Mouse (Mus musculus): ENCODE data around the gene 2310030G06Rik. TPM values are rescaled to one million over a fixed set of nuclear protein-coding genes. Genes with fewer than 3 reads are reported as not detected.
A peak's percentile ranks its signal among the peaks of the same experiment; 100 is the strongest.

Gene 2310030G06Rik
- polyA plus RNA-seq, 1 experiment, result 23.7 TPM

DNA sequence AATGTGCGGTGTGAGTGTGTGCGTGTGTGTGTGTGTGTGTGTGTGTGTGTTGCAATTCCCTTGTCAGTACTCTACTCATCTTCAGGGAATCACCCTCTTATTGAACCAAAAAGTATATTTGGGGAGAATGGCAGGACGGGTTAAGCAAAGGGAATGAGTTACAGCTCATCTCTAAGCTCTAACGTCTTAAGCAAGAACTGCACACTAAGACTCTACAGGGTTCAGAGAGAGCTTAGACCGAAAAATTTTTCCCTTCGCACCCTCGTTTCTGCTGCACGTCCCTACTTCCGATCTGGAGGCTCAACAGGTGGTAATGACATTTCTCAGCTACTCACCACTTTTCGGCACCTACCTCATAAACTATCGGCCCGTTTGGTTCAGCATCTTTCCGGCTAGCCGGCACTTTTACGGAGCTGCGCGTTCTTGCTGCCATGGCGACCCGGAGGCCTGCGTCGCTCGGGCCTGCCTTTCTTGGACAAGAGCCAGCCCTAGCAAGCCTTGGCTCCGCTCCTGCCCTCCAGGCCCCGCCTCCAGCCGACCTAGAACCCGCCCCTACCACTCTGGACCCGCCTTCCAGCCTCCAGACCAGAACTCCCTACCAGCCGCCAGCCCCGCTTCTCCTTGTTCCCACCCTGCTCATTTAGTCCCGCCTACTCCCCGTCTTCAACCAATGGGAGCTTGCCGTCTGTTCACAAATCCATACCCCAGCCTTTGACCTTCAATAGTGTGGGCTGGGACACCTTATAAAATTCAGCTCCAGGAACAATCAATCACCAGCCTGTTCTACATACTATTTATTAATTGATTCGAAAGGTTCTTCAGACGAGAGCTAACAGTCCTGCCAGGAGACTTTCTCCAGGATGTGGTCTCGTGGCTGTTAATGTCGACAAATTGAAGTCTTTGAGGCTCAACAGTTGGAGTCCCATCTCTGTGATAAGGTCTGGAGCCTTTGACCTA is 7.1 kb downstream of the 2310030G06Rik start, which contains the start of gene Dixdc1:
Gene Dixdc1 (minus strand): TSS at position 604 of the 957 bp plus-strand sequence.
- peak within 1 kb of the TSS; percentile 43 for H3K4me3 ChIP-seq (ENCODE audit: low read depth, low read length)

DNA sequence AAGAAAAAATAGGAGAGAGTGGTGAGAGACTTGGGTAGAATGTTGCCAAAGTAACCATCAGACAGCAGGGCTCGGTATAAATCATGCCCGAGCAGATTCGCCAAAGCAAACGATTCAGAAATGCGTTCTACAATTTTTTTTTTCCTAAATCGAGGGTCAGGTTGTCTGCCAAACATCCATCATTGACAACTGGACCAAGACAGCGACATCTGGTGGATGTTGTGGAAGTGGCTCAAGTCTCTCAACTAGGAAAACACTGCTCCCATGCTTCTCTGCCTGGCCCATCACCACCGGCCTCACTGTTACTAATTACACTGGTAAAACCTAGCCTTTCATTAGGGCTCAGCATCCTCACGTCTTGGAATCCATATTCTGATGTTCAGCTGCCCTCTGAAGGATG is 11.3 kb downstream of the 2310030G06Rik start:
- no peaks in the 10 kb centered on the region for H3K9me3 ChIP-seq (replicated peaks; ENCODE audit: control insufficient read depth, insufficient read depth, low read length, poor library complexity, severe bottlenecking)
- no peak overlapping the region for H3K27ac ChIP-seq (ENCODE audit: insufficient read depth, low read length)
- no peaks in the 10 kb centered on the region for H3K27me3 ChIP-seq (ENCODE audit: control insufficient read depth, insufficient read depth, low read length, poor library complexity, severe bottlenecking)
- peak; percentile 62 for TF ChIP-seq CTCF (IDR thresholded peaks at IDR 0.05; ENCODE audit: low read depth, low read length)
- no peak for TF ChIP-seq EP300 (IDR thresholded peaks at IDR 0.05; ENCODE audit: insufficient read depth, low read depth, low read length)
- no peak for TF ChIP-seq POLR2A (IDR thresholded peaks at IDR 0.05; ENCODE audit: insufficient read depth, low read length)
- no peak overlapping the region for H3K4me3 ChIP-seq (ENCODE audit: low read depth, low read length)
- H3K36me3 ChIP-seq (ENCODE audit: control insufficient read depth, insufficient read depth, low read length, poor library complexity, severe bottlenecking), result no peaks in the 10 kb centered on the region
- H3K4me1 ChIP-seq (ENCODE audit: control insufficient read depth, insufficient read depth, low read length), result no peaks in the 10 kb centered on the region
- no peak overlapping the region for H3K9ac ChIP-seq (ENCODE audit: low read depth, poor library complexity, severe bottlenecking)

More for the DNA sequence above, 7.1 kb downstream of the 2310030G06Rik start, which contains the start of gene Dixdc1:
- H3K4me1 ChIP-seq (ENCODE audit: control insufficient read depth, insufficient read depth, low read length), result peaks cover 2% of the 10 kb centered on the region
- H3K27me3 ChIP-seq (ENCODE audit: control insufficient read depth, insufficient read depth, low read length, poor library complexity, severe bottlenecking), result no peaks in the 10 kb centered on the region
- no peaks in the 10 kb centered on the region for H3K9me3 ChIP-seq (replicated peaks; ENCODE audit: control insufficient read depth, insufficient read depth, low read length, poor library complexity, severe bottlenecking)
- H3K9ac ChIP-seq (ENCODE audit: low read depth, poor library complexity, severe bottlenecking), result no peak within 1 kb of the TSS
- TF ChIP-seq EP300 (IDR thresholded peaks at IDR 0.05; ENCODE audit: insufficient read depth, low read depth, low read length) (no peak), POLR2A (IDR thresholded peaks at IDR 0.05; ENCODE audit: insufficient read depth, low read length) (no peak), CTCF (IDR thresholded peaks at IDR 0.05; ENCODE audit: low read depth, low read length) (no peak)
- H3K36me3 ChIP-seq (ENCODE audit: control insufficient read depth, insufficient read depth, low read length, poor library complexity, severe bottlenecking), result no peaks in the 10 kb centered on the region
- H3K27ac ChIP-seq (ENCODE audit: insufficient read depth, low read length), result no peak within 1 kb of the TSS

DNA sequence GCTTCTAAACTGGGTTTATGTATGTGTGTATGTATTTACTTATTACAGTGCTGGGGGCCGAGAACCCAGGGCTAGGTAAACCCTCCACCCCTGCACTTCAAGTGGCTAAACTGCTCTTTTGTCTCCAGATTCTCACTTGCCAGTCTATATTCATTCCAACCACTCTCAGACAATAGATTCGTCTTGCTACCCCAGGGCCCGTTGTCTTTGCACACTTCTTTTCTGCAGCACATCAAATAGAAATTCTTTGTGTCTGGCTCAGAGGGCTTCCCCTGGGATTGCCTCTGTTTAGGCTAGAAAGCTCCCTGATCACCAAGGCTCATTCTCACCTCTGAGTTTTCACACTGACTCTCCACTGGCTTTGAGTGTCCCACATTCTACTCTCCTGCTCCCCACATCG is 13.8 kb downstream of the 2310030G06Rik start:
- Histone ChIP-seq H3K36me3 (ENCODE audit: control insufficient read depth, insufficient read depth, low read length, poor library complexity, severe bottlenecking) (no peaks in the 10 kb centered on the region), H3K27ac (ENCODE audit: insufficient read depth, low read length) (no peak overlapping the region), H3K9me3 (replicated peaks; ENCODE audit: control insufficient read depth, insufficient read depth, low read length, poor library complexity, severe bottlenecking) (no peaks in the 10 kb centered on the region), H3K4me3 (ENCODE audit: low read depth, low read length) (no peak overlapping the region), H3K27me3 (ENCODE audit: control insufficient read depth, insufficient read depth, low read length, poor library complexity, severe bottlenecking) (no peaks in the 10 kb centered on the region), H3K4me1 (ENCODE audit: control insufficient read depth, insufficient read depth, low read length) (no peaks in the 10 kb centered on the region), H3K9ac (ENCODE audit: low read depth, poor library complexity, severe bottlenecking) (no peak overlapping the region)
- TF ChIP-seq EP300 (IDR thresholded peaks at IDR 0.05; ENCODE audit: insufficient read depth, low read depth, low read length), result no peak
- TF ChIP-seq CTCF (IDR thresholded peaks at IDR 0.05; ENCODE audit: low read depth, low read length), result no peak
- TF ChIP-seq POLR2A (IDR thresholded peaks at IDR 0.05; ENCODE audit: insufficient read depth, low read length), result no peak

DNA sequence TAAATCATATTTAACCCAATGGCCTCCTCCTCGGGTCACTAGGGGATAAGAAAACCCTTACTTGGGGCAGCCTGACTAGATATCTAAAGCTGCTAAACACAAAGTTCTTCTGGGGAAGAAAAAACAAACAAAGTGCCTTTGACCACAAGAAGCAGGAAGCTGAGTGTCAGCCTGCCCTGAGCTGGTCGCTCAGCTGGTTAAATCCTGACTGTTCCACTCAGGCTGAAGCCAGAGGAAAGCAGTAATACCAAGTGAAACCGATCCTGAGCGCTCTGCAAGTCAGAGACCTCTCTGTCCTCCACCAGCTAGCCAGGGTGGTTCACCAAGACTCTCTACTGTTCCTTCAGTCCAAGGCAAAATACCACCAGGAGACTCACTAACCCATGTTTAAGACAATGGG is 16.7 kb downstream of the 2310030G06Rik start:
- Histone ChIP-seq H3K4me3 (ENCODE audit: low read depth, low read length) (no peak overlapping the region), H3K4me1 (ENCODE audit: control insufficient read depth, insufficient read depth, low read length) (no peaks in the 10 kb centered on the region), H3K36me3 (ENCODE audit: control insufficient read depth, insufficient read depth, low read length, poor library complexity, severe bottlenecking) (no peaks in the 10 kb centered on the region), H3K27ac (ENCODE audit: insufficient read depth, low read length) (no peak overlapping the region), H3K9ac (ENCODE audit: low read depth, poor library complexity, severe bottlenecking) (no peak overlapping the region), H3K27me3 (ENCODE audit: control insufficient read depth, insufficient read depth, low read length, poor library complexity, severe bottlenecking) (no peaks in the 10 kb centered on the region), H3K9me3 (replicated peaks; ENCODE audit: control insufficient read depth, insufficient read depth, low read length, poor library complexity, severe bottlenecking) (no peaks in the 10 kb centered on the region)
- TF ChIP-seq EP300 (IDR thresholded peaks at IDR 0.05; ENCODE audit: insufficient read depth, low read depth, low read length), result no peak
- no peak for TF ChIP-seq POLR2A (IDR thresholded peaks at IDR 0.05; ENCODE audit: insufficient read depth, low read length)
- no peak for TF ChIP-seq CTCF (IDR thresholded peaks at IDR 0.05; ENCODE audit: low read depth, low read length)

DNA sequence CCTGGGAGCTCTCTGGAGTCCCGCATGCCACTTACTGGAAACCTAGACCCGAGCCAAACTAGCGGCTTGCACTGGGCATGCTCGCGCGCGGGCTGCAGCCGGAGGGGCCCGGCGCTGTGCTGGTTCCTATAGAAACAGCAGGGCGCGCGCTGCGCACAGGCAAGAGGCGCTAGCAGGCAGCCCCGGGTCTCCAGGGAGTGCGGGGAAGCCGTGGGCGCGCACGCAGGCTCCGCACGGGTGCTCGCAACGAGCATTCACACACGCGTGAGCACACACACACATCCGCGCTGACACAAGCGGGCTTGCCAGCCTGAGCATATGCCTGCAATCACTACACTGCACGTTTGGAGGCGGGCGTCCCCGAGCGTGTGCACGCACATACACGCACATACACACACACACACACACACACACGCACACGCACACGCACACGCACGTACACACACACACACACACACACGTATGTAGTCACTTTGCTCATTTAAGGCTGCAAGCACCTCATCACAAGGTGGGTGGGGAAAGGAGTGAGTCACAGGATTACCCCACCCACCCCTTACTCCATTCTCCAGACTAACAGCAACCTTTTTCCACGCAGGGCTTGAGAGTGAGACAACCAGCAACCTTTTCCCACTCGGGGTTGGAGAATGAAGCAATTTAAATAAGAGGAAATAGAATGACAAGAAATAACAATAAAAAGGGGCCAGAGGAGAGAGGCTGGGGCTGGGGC is 18.2 kb downstream of the 2310030G06Rik start:
- Histone ChIP-seq H3K27ac (ENCODE audit: insufficient read depth, low read length) (no peak overlapping the region), H3K4me1 (ENCODE audit: control insufficient read depth, insufficient read depth, low read length) (no peaks in the 10 kb centered on the region), H3K36me3 (ENCODE audit: control insufficient read depth, insufficient read depth, low read length, poor library complexity, severe bottlenecking) (no peaks in the 10 kb centered on the region), H3K9ac (ENCODE audit: low read depth, poor library complexity, severe bottlenecking) (peak overlapping the region; percentile 38), H3K4me3 (ENCODE audit: low read depth, low read length) (peak overlapping the region; percentile 67), H3K27me3 (ENCODE audit: control insufficient read depth, insufficient read depth, low read length, poor library complexity, severe bottlenecking) (no peaks in the 10 kb centered on the region), H3K9me3 (replicated peaks; ENCODE audit: control insufficient read depth, insufficient read depth, low read length, poor library complexity, severe bottlenecking) (no peaks in the 10 kb centered on the region)
- TF ChIP-seq CTCF (IDR thresholded peaks at IDR 0.05; ENCODE audit: low read depth, low read length), result no peak
- TF ChIP-seq POLR2A (IDR thresholded peaks at IDR 0.05; ENCODE audit: insufficient read depth, low read length), result no peak
- no peak for TF ChIP-seq EP300 (IDR thresholded peaks at IDR 0.05; ENCODE audit: insufficient read depth, low read depth, low read length)

Data from ES-Bruce4 (cell line).